Mouse (Mus musculus): Measurements from ENCODE around the gene Stk11.

Gene Stk11

GRCm38 (mm10) chr10:80157141-80157929 is 41.7 kb downstream of the Stk11 start:
- no peak for DNase-seq (ENCODE audit: low spot score in 2 of 2)

GRCm38 (mm10) chr10:80158307-80158986 is 42.8 kb downstream of the Stk11 start:
- peak; percentile 85 to 88 for DNase-seq (ENCODE audit: low spot score in 2 of 2)

GRCm38 (mm10) chr10:80159021-80159560 is 43.5 kb downstream of the Stk11 start:
- DNase-seq (ENCODE audit: low spot score in 2 of 2) = peak; percentile 66 to 76

- DNase-seq (ENCODE audit: low spot score in 2 of 2) = peak; percentile 99
Observed at GRCm38 (mm10) chr10:80159561-80160454, 44.2 kb downstream of the Stk11 start.

GRCm38 (mm10) chr10:80160455-80161371 is 45.1 kb downstream of the Stk11 start:
- DNase-seq (ENCODE audit: low spot score in 2 of 2) = peak; percentile 91 to 93

- DNase-seq (ENCODE audit: low spot score in 2 of 2) = peak in 1 of 2 experiments; percentile 69
Observed at GRCm38 (mm10) chr10:80161522-80162242, 46.1 kb downstream of the Stk11 start.

GRCm38 (mm10) chr10:80162243-80162608 is 46.6 kb downstream of the Stk11 start:
- no peak for DNase-seq (ENCODE audit: low spot score in 2 of 2)

GRCm38 (mm10) chr10:80162716-80163299 is 47.2 kb downstream of the Stk11 start:
- DNase-seq (ENCODE audit: low spot score in 2 of 2) = peak in 1 of 2 experiments; percentile 20

- peak in 1 of 2 experiments; percentile 65 for DNase-seq (ENCODE audit: low spot score in 2 of 2)
Observed at GRCm38 (mm10) chr10:80163721-80164120, 48.1 kb downstream of the Stk11 start.

GRCm38 (mm10) chr10:80164161-80164997 is 48.8 kb downstream of the Stk11 start:
- peak; percentile 39 to 40 for DNase-seq (ENCODE audit: low spot score in 2 of 2)

- peak; percentile 94 to 98 for DNase-seq (ENCODE audit: low spot score in 2 of 2)
Observed at GRCm38 (mm10) chr10:80164998-80165344, 49.4 kb downstream of the Stk11 start.

- peak in 1 of 2 experiments; percentile 36 for DNase-seq (ENCODE audit: low spot score in 2 of 2)
Observed at GRCm38 (mm10) chr10:80165392-80166128, 50.0 kb downstream of the Stk11 start, which contains the start of gene Cirbp. Gene Cirbp, plus strand, starts transcription at chr10:80165985.

GRCm38 (mm10) chr10:80166136-80166535 is 50.5 kb downstream of the Stk11 start:
- DNase-seq (ENCODE audit: low spot score in 2 of 2) = peak in 1 of 2 experiments; percentile 3

- DNase-seq (ENCODE audit: low spot score in 2 of 2) = peak; percentile 98
Observed at GRCm38 (mm10) chr10:80167460-80168037, 51.9 kb downstream of the Stk11 start.

- DNase-seq (ENCODE audit: low spot score in 2 of 2) = peak; percentile 88 to 94
Observed at GRCm38 (mm10) chr10:80168038-80168661, 52.5 kb downstream of the Stk11 start.

- DNase-seq (ENCODE audit: low spot score in 2 of 2) = no peak
Observed at GRCm38 (mm10) chr10:80169070-80169469, 53.5 kb downstream of the Stk11 start.

GRCm38 (mm10) chr10:80169651-80170050 is 54.0 kb downstream of the Stk11 start:
- DNase-seq (ENCODE audit: low spot score in 2 of 2) = no peak

Measured in heart, adult 9 months (tissue).